Mouse (Mus musculus) kidney, postnatal 36 days (tissue): Measurements from ENCODE around the gene Arhgef28.
"Not testable (repeated sequence)": the region's sequence is repeated elsewhere in the genome, so short reads cannot be mapped to it uniquely, and the experiment has no call there.

Source experiments
- DNase-seq, 2 experiments: peaks; one replicate each; pipeline ENCODE4 v3.0.0; 2021 to 2022; ENCODE audit warnings: mixed read lengths in 2 of 2

Gene Arhgef28

GRCm38 (mm10) chr13:98121124-98121470 lies 85.1 kb downstream of the Arhgef28 start:
- DNase-seq, result no peak

DNA sequence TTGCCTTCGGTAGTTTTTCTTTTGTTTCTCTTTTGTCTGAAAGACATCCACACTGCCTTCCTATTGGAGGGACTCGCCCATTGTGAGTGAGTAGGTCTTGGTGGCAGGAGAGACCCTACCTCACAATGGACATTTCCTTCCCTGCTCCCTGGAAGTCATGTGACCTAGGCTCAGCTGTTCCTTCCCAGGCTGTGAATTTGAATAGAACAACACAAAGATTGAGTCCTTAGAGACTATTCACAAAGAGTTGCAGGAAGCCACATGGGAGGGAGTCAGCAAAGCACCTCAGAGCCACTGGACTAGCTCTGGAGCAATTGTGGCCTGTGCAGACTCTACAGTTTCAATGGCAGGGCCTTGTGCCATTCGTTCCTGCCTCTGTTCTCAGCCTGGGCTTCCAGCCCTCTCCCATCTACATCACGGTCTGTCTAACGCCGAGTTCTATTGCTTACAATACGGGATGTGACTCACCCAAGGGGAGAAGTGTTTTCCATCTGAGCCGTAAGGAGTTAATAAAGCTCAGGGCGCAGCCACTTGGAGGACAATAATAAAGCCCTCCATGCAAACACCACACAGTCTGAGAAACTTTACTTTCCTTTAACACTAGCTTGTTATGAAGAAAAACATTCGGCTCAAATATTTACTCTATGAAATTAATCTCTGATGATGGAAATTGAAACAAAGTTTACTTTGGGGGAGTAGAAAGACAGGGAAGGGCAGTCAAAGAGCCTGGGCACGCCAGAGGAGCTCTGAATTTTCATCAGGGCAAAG lies 85.7 kb downstream of the Arhgef28 start:
- no peak for DNase-seq

GRCm38 (mm10) chr13:98118291-98118690 lies 87.9 kb downstream of the Arhgef28 start:
- DNase-seq, result no peak

DNA sequence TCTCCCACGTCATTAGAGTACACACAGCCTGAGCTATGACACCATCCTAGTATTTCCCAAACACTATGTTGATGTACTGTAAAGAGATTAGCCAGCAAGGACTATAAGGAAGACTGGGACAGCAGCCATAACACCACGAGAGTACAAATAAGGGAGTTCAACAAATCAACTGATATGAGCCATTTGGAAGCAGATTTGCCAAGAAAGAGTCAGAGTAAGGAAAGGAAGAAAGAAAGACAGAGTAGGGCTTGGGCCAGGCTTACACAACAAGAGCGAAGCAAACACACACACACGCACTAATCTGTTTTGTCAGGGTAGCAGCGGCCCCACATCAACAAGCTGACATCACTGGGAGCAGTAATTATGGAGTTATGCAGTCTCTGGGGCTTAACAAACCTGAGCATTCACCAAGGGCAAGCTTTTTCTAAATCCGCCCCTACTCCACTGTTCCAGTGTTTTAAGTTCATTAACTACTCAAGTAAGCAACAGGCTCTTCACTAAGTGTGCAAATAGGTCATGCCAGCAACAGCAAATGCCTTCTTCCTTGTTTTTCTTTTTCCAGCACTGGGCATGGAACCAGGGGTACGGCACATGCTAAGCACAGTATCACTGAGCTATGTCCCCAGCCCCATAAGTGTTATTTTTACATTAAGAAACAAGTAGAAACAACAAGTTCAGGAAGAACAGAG lies 88.5 kb downstream of the Arhgef28 start:
- no peak for DNase-seq

GRCm38 (mm10) chr13:98115650-98116049 lies 90.6 kb downstream of the Arhgef28 start:
- DNase-seq, result no peak

GRCm38 (mm10) chr13:98115051-98115450 lies 91.2 kb downstream of the Arhgef28 start:
- no peak for DNase-seq

DNA sequence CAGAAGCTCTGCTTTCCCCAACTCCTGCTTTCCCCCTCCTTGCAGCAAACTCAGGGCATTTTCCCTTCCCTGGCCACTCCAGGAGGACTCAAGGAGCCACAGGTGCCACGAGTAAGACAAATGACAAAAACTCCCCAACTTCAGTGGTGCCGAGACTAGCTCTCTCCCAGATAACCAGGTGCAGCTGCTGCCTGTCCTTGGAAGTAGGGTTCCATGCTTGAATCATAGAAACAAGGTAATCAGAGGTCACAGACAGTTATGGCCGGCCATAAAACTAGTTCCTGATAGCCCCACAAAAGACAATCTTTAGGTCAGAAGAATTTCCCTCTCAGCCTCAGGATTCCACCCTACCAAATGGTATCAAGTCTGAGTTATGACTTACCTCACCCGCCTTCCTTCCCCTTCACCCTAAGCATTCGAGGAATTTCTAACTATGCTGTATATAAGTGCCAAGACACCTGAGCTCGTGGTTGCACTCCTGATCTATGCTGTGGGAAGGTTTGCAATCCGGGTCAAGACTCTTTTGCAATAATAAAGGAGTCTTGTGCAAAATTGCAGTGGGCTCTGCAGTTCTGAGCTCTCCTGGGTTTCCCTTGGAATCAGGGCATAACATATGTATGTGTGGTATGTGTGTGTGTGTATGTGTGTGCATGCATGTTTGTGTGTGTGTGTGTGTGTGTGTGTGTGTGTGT lies 93.3 kb downstream of the Arhgef28 start:
- no peak for DNase-seq

DNA sequence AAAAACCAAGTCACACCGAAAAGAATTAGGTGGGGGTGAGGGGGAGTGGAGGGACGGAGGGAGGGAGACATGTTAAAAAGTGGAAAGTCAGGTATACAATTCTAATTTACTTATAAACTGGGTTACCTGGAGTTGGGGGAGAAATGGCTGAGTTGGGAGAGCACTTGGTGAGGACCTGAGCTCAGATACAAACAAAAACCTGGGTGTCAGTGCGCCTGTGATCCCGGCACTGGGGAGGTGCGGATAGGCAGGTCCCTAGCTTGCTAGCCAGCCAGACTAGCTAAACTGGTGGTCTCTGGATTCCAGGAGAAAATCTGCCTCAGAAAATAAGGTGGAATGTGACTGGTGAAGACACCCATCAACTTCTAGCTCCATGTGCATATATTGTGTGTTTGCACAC lies 94.7 kb downstream of the Arhgef28 start:
- DNase-seq, result no peak

DNA sequence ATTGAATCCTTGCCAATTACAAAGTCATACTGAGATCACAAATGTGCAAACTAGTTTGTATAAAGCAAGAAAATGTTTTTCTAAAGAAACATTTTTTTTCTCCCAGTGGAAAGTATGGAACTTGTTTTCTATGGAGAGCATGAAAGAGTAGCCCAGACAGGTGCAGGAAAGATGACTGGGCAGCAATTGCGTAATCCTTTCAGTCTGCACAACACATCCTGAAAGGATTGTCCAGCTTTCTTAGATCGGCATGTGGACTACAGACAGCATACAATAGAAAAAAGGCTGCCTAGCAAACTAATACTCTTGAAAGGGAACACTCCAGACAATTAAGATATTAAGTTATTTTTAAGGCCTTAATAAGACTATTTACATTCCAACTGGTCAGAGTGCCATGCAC lies 95.2 kb downstream of the Arhgef28 start:
- no peak for DNase-seq

DNA sequence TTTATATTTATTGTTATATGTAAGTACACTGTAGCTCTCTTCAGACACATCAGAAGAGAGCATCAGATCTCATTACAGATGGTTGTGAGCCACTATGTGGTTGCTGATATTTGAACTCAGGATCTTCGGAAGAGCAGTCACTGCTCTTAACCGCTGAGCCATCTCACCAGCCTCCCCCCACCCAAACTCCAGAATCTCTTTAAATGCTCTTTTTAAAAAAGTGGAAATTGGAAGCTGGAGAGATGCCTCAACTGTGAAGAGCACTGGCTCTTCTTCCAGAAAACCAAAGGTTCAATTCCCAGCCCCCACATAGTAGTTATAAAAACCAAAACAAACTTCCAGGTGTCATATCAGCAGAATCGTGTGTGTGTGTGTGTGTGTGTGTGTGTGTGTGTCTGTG lies 97.8 kb downstream of the Arhgef28 start:
- not testable (repeated sequence) for DNase-seq

DNA sequence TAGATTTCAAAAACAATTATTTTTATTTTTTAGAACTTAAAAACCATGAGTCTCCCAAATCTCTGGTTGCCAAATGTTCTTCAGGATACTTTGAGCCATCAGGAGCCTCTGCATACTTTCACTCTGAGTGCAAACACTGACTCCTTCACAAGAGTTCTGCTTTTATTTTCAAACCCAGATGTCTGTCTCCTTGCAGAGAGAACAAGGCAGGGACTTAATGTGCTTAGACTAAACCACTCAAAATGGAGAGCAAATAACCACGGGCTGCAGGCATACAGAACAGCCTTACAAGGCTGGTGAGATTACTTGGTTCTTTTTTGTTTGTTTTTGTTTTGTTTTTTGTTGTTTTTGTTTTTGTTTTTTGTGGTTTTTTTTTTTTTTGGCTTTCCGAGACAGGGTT lies 98.6 kb downstream of the Arhgef28 start:
- DNase-seq, result no peak

DNA sequence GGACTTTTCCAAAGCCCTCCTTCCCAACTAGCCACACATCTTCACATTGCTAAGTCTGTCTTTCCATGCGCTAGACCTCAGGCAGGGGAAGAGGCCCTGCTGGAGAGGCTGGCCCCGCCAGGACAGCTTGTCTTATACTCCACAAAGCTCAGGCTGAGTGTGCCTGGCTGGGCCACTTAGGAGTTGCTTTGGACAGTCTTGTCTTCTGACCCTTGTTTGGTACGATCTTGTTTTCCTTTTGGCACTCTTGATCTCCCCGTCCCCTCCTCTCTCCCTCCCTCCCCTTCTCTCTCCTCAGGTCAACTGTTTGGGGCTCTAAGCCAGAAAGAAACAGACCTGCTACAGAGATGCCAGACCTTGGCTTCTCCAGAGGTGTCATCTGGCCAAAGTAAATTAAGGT lies 110.3 kb downstream of the Arhgef28 start:
- no peak for DNase-seq

- DNase-seq, result no peak
These were observed 111.9 kb downstream of the Arhgef28 start for GRCm38 (mm10) chr13:98094332-98094731.

DNA sequence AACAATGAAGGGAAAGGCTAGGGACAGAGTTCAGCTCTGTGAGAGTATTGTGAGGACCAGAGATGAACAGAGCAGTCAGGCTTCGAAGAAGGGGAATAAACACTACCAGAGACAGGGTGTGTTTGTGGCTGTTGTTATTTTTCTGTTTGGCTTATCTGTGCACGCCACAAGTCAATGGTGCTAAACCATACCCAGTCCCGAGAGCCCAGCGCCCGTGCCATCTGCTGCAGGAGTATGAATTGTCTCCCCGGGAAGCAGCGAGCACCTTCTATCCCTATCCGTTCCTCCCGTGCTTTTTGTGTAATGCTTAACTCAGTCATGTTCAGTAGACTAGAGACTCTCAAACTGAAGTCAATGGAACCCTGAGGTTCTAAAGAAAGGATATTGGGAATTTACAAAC lies 112.8 kb downstream of the Arhgef28 start:
- DNase-seq, result no peak

DNA sequence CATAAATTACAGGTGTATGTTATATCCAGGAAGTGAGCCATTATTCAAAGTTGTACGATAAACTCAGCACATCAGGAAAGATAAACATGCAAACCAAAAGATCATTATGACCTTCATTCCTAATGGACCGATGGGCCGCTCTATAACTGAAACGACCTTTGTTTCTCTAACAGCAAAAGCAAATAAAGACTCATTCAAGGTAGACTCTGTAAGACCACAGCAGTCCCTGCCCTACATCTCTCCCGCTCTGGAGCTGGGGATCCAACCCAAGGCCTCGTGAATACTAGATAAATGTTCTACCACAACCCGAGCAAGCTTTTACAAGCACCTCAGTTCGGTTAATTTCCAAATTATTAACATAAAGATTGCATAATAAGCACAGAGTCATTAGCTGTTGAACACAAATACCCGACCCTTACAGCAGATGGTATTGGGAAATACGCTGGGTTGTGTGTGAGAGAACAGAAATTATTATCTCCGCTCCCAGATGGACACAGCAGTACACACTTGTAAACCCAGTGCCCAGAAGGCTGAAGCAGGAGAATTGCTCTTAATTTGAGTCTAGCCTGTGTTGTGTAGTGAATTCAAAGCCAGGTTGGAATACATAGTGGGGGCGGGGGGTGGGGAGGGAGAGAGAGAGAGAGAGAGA lies 113.8 kb downstream of the Arhgef28 start:
- no peak for DNase-seq

DNA sequence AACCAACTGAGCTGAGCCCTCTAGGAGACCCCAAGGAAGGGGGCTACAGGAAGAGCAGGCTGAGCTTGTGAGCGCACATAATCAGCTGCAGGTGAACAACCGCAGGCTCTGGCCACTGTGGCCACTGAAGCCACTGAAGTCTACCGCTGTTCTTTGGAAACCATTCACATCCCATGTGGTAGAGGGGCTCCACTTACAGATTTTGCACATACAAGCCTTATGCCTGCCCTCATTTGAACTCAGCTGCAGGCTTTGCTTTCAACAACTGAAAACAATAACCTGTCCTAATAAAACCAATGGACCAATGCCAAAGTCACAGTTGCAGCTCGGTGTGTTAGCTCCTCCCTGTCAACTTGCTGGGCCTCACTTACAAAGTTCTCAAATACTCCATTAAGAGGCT lies 126.6 kb downstream of the Arhgef28 start:
- DNase-seq, result no peak

DNA sequence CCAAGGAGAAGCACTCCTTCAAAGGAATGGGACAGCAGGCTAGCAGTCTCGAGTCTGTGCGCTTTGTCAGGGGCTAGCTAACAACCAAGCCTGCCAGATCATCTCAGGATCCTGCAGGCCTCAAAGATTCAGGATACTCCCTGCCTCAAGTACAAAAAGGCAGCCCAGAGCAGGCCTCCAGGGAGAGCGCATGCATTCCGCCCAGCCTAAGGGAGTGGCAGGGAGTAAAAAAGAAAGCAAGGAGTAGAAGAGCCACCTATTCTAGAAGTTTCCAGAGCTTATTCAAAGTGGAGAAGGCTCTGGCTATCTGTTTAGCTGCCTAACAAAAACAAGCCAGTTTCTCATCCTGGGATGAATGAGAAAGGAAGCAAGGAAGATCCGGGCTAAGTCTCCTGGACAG lies 128.0 kb downstream of the Arhgef28 start:
- DNase-seq, result no peak

GRCm38 (mm10) chr13:98077216-98077615 lies 129.0 kb downstream of the Arhgef28 start:
- DNase-seq, result no peak

- peak; percentile 84 to 90 for DNase-seq
These were observed 131.4 kb downstream of the Arhgef28 start for GRCm38 (mm10) chr13:98074871-98075270.

GRCm38 (mm10) chr13:98073190-98073589 lies 133.0 kb downstream of the Arhgef28 start:
- no peak for DNase-seq

DNA sequence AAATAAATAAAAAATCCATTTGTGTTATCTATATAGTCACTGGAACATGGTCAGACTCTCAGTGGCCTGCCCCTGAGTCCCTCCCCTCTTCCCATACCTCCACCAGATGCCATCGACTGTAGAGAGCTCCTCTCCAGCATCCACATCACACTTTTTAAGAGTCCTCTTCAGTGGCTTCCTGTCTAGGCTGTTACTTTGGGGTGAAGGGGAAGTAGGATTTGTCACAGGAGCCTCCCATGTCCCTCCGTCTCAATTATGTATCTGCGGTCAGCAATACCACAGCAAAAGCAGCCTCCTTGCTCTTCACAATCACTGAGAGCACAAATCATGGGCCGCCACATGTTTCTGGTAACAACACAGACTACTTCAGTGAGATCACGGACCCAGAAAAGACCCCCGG lies 135.8 kb downstream of the Arhgef28 start:
- DNase-seq, result no peak

GRCm38 (mm10) chr13:98069646-98070045 lies 136.6 kb downstream of the Arhgef28 start:
- no peak for DNase-seq

GRCm38 (mm10) chr13:98062843-98063242 lies 143.4 kb downstream of the Arhgef28 start:
- no peak for DNase-seq
